Mouse (Mus musculus): ENCODE data around the gene Scn4a. TPM values are rescaled to one million over a fixed set of nuclear protein-coding genes. Genes with fewer than 3 reads are reported as not detected.
A peak's percentile ranks its signal among the peaks of the same experiment; 100 is the strongest.

Scn4a gene
- total RNA-seq, 4 experiments from 2014 or later = 486 to 711 (median 596) TPM

DNA sequence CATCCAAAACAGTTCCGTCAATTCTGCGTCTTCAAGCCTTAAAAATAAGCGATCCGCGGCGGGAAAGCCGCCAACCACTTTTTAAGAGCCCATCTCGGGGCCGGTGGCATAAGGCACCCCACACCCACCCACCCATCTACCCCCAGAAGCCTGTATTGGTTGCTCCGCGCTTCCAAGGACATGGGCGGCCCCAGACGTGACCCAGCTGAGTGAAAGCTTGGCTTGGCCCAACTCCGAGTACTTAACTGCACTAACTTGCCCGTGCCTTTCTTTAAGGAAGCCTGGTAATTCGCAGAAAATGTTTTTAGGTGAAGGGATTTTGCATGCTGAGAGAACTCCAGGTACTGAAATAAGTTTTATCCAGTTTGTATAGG is 79.8 kb downstream of the Scn4a start:
- DNase-seq (ENCODE audit: low spot score in 2 of 2) = no peak

DNA sequence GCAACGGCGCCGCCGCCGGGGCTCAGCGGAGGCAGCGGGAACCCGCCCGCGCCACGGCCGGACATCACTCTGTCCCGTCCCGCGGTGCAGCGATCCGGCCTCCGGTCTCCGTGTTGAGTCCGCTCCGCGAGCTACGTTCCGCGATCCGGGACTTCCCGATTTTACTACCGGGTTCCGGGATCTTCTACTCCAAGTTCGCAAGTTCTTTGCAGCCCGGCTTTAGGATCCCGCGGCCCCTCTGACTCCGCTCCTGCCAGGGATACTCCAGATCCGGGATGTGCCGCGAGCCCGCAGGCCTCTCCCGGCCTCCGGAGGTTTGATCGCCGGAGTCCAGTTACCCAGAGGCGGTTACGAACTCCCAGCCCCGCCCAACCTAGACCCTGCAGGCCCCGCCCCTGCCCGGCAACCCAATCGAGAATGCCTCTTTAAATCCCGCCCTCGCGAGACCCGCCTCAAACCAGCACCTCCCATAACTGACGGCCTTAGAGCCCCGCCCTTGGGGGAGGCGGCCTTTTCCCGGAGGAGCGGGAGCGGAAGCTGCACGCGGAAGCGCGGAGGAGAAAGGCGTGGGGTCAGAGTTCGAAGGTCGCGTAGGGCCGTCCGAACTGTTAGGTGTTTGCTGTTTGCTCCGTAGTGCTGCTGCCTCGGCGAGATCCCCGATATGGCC is 80.3 kb downstream of the Scn4a start, which contains the start of gene Smarcd2:
Gene Smarcd2, minus strand, starts transcription at position 329 of the 667 bp plus-strand sequence.
- DNase-seq (ENCODE audit: low spot score in 2 of 2) = peak; percentile 99

GRCm38 (mm10) chr11:106271794-106272643 is 81.1 kb downstream of the Scn4a start:
- DNase-seq (ENCODE audit: low spot score in 2 of 2) = no peak

DNA sequence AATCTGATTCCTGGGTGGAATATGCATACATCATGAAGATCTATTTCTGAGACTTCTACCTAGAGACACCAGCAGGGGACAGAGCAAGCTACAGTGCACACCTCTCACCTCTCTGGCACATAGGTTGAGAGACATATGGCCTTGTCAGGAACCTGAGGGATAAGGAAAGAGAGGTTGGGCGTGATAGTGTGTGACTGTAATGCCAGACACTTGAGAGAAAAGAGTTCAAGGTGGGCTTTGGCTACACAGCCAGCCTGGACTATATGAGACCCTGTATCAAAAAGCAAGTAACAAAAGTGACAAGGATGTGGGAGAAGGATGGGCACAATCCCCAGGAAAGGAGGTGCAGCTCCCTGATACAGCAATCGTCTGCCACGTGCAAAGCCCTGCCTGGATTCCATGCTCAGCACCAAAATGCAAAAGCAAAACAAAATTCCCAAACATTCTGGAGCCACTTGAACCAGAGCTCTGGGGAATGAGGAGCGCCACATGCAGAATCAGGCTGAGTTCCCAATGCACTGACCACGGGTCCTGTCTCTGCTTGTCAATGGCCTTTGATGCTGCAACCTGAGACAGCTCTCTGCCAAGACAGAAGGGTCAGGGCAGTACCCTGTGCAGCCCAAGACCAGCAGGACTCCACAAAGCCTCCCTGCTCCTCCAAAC is 81.8 kb downstream of the Scn4a start:
- DNase-seq (ENCODE audit: low spot score in 2 of 2) = no peak

- DNase-seq (ENCODE audit: low spot score in 2 of 2) = no peak
Measured at GRCm38 (mm10) chr11:106269060-106269431, 84.0 kb downstream of the Scn4a start.

Other genes starting within 250 kb of the Scn4a start
- gene Gm10840, start 192.4 kb downstream of the Scn4a start, total RNA-seq (2022) = not detected
- 1 to 10 TPM; 2.2 to 2.8 (median 2.4) TPM for gene Limd2, start 192.4 kb downstream of the Scn4a start, total RNA-seq (2022)
- gene Strada, start 151.1 kb downstream of the Scn4a start, total RNA-seq (2022) = 10 to 100 TPM; 11.1 to 14.7 (median 12.6) TPM
- 10 to 100 TPM; 59.2 to 76.2 (median 65.5) TPM for gene Ccdc47, start 136.9 kb downstream of the Scn4a start, total RNA-seq (2022)
- 10 to 100 TPM; 22.8 to 26.9 (median 24.4) TPM for gene Ddx42, start 136.4 kb downstream of the Scn4a start, total RNA-seq (2022)
- 10 to 100 TPM; 18.0 to 28.8 (median 21.3) TPM for gene Ftsj3, start 97.2 kb downstream of the Scn4a start, total RNA-seq (2022)
- gene Psmc5, start 97.1 kb downstream of the Scn4a start, total RNA-seq (2022) = 100 to 1,000 TPM; 125 to 150 (median 137) TPM
- 10 to 100 TPM in 2 of 4 experiments, 1 to 10 TPM in 2; 8.3 to 11.5 (median 10.0) TPM for gene Smarcd2, start 80.3 kb downstream of the Scn4a start, total RNA-seq (2022)
- under 1 TPM in 3 of 4 experiments, not detected in 1; 0.07 to 0.13 (median 0.12) TPM for gene Tcam1, start 76.6 kb downstream of the Scn4a start, total RNA-seq (2022)
- not detected for gene Gh, start 51.4 kb downstream of the Scn4a start, total RNA-seq (2022)
- gene Cd79b, start 38.5 kb downstream of the Scn4a start, total RNA-seq (2022) = under 1 TPM in 3 of 4 experiments, not detected in 1; 0.24 to 0.58 (median 0.25) TPM
- gene Prr29, start 12.2 kb upstream of the Scn4a start, total RNA-seq (2022) = 1 to 10 TPM; 3.3 to 5.5 (median 4.3) TPM
- 1 to 10 TPM; 2.3 to 5.2 (median 4.3) TPM for gene Icam2, start 34.8 kb upstream of the Scn4a start, total RNA-seq (2022)
- gene Ern1, start 134.6 kb upstream of the Scn4a start, total RNA-seq (2022) = 1 to 10 TPM; 6.9 to 8.9 (median 7.6) TPM